Mouse (Mus musculus) lung, embryonic 14.5 days (tissue): ENCODE measurements around the gene Slc13a1. TPM values are rescaled to one million over a fixed set of nuclear protein-coding genes. Genes with fewer than 3 reads are reported as not detected.

ENCODE experiments used
- ATAC-seq: fragments of 200-750 bp; cut with Nextera tagmentation; 2 replicates; pipeline ENCODE4 v1.8.0; 2017; ENCODE audit warnings: mild to moderate bottlenecking, moderate TSS enrichment, moderate library complexity; ENCODE audit not compliant: insufficient read depth
- DNase-seq: peaks from one replicate; pipeline ENCODE4 v3.0.0-alpha.2; 2015
- H3K27ac ChIP-seq: fragments of 300-500 bp; sonication (generic); 2 replicates; pipeline ENCODE4 v1.5.1; 2014; ENCODE audit warnings: low read depth, mild to moderate bottlenecking, moderate library complexity
- H3K27me3 ChIP-seq: fragments of 300-500 bp; sonication (generic); 2 replicates; pipeline ENCODE4 v1.6.1; 2014; ENCODE audit warnings: low read length, control low read depth; ENCODE audit not compliant: insufficient read depth
- H3K36me3 ChIP-seq: fragments of 300-500 bp; sonication (generic); 2 replicates; pipeline ENCODE4 v1.6.1; 2014; ENCODE audit warnings: control low read depth; ENCODE audit not compliant: insufficient read depth
- H3K4me1 ChIP-seq: fragments of 300-500 bp; sonication (generic); 2 replicates; pipeline ENCODE4 v1.6.1; 2014; ENCODE audit warnings: antibody characterized with exemption, control low read depth; ENCODE audit not compliant: insufficient read depth
- H3K4me2 ChIP-seq: fragments of 300-500 bp; sonication (generic); 2 replicates; pipeline ENCODE4 v1.6.1; 2014; ENCODE audit warnings: mild to moderate bottlenecking
- H3K4me3 ChIP-seq: fragments of 300-500 bp; sonication (generic); 2 replicates; pipeline ENCODE4 v1.5.1; 2014; ENCODE audit warnings: low read depth, low read length
- H3K9ac ChIP-seq: fragments of 300-500 bp; sonication (generic); 2 replicates; pipeline ENCODE4 v1.6.1; 2014
- H3K9me3 ChIP-seq: fragments of 300-500 bp; sonication (generic); 2 replicates; pipeline ENCODE4 v1.6.1; 2016; ENCODE audit warnings: low read depth, low read length, control low read depth
- CTCF ChIP-seq: IDR thresholded peaks from 2 replicates; pipeline ENCODE4 v1.5.1; 2016; ENCODE audit warnings: antibody characterized with exemption, low read depth
- WGBS: fragments of 180-500 bp; shearing (Covaris S2); extraction: QIAGEN DNeasy Blood & Tissue Kit; methylation state at CpG from one replicate; pipeline ENCODE4 v1.1.7; 2014; 5-methylcytosine and 5-hydroxymethylcytosine counted together
- polyA plus RNA-seq: library from polyadenylated mRNA; unstranded; fragments of >200 nt; fragmentation: Nextera tagmentation; extraction: Ambion mirVana; gene quantifications from 2 replicates; pipeline ENCODE4 v1.2.1, GENCODE M21; 2014

Slc13a1 gene
- polyA plus RNA-seq, 1 experiment from 2014 or later = not detected

DNA sequence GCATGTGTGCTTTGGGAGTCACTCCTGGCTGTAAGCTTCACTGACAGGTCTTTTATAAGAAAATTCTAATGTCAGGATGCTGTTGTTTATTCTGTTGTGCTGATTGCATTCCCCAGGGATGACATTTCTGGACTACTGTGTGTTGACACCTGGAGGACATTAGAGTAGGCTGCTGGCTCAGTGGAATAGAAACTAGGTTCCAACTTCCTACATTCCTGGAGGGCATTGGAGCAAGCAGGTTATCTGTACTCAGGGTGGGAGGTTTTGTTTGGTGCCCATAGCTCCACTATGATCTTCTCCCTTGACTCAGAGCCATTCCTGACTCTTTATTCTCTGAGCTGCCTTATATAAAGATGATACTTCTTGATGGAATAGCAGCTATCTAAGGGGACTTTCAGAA lies 45.3 kb downstream of the Slc13a1 start:
- no peak for ATAC-seq
- H3K4me2 ChIP-seq = no peak overlapping the region

DNA sequence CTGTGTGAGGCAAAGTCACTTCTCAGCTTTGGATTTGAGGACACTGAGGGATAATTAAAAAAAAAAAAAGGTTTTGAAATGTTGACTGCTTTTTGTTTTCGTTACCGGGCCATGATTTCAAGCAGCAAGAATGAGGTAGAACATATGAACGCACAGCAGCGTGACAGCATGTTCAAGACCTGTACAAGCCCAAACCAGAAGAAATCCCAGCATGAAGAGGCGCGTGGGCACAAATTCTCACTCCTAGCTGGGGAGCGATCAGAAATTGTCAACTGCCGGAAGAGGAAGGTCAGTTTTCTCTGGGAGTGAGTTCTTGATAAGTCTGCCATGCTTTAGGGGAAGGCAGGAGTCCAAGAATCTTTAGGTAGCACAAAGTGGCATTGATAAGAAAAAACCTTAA lies 56.3 kb downstream of the Slc13a1 start:
- Histone ChIP-seq H3K9me3 (no peaks in the 10 kb centered on the region), H3K27me3 (no peaks in the 10 kb centered on the region), H3K4me2 (no peak overlapping the region), H3K4me1 (no peaks in the 10 kb centered on the region), H3K36me3 (no peaks in the 10 kb centered on the region), H3K9ac (no peak overlapping the region), H3K4me3 (no peak overlapping the region), H3K27ac (no peak overlapping the region)
- 88% methylated on average over 8 of the region's 8 CpGs for WGBS
- no peak for DNase-seq
- no peak for ATAC-seq
- no peak for TF ChIP-seq CTCF

More for the DNA sequence above, 45.3 kb downstream of the Slc13a1 start:
- Histone ChIP-seq H3K9ac (no peak overlapping the region), H3K4me3 (no peak overlapping the region), H3K27ac (no peak overlapping the region), H3K27me3 (no peaks in the 10 kb centered on the region), H3K36me3 (no peaks in the 10 kb centered on the region), H3K9me3 (no peaks in the 10 kb centered on the region), H3K4me1 (no peaks in the 10 kb centered on the region)
- TF ChIP-seq CTCF = no peak
- no peak for DNase-seq

DNA sequence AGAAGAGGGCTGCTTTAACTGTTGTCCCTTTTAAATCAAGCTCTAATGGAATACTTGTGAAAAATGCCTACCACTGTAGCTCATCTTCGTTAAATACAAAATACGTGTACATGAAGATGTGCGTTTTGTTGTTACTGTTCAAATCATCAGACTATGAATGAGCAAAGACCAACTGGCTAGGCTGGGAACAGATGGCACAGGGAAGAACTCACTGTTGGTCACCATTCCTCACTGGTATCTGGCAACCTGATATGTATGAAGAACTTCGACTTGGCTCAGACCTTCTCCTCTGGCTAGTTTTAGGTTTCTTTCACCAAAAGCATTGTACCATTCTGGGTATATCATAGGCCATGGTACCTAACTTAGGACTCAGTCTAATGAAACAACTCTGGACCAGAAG lies 59.4 kb downstream of the Slc13a1 start:
- no peaks in the 10 kb centered on the region for H3K36me3 ChIP-seq
- H3K4me2 ChIP-seq = no peak overlapping the region
- 93% methylated on average over 4 of the region's 4 CpGs for WGBS
- H3K4me3 ChIP-seq = no peak overlapping the region
- no peak for TF ChIP-seq CTCF
- no peak for DNase-seq
- H3K4me1 ChIP-seq = no peaks in the 10 kb centered on the region
- H3K9me3 ChIP-seq = no peaks in the 10 kb centered on the region
- no peak for ATAC-seq
- H3K27me3 ChIP-seq = no peaks in the 10 kb centered on the region
- H3K27ac ChIP-seq = no peak overlapping the region
- H3K9ac ChIP-seq = no peak overlapping the region

DNA sequence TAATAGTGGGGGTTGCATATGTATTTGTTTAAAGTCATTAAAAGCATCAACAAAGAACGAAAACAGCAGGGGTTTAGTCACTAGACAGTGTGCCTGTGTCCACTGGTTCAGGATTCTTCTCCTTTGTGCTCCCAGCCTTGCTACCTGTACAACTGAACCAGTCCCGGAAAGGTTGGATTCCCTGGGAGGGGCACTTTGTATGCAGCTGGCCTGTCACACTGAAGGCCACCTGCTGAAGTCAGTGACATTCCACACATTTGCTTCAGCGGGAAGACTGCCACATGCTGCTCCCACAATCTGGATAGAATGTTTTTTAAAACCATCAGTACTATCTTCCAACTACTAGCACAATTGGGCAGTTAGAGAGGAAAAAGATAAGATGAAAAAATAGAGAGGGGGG lies 61.7 kb downstream of the Slc13a1 start:
- Histone ChIP-seq H3K36me3 (no peaks in the 10 kb centered on the region), H3K27ac (no peak overlapping the region), H3K9me3 (no peaks in the 10 kb centered on the region), H3K4me1 (no peaks in the 10 kb centered on the region), H3K27me3 (no peaks in the 10 kb centered on the region), H3K9ac (no peak overlapping the region), H3K4me3 (no peak overlapping the region), H3K4me2 (no peak overlapping the region)
- no peak for TF ChIP-seq CTCF
- DNase-seq (no peak), ATAC-seq (no peak)
- WGBS = 47% methylated on average over 3 of the region's 3 CpGs

DNA sequence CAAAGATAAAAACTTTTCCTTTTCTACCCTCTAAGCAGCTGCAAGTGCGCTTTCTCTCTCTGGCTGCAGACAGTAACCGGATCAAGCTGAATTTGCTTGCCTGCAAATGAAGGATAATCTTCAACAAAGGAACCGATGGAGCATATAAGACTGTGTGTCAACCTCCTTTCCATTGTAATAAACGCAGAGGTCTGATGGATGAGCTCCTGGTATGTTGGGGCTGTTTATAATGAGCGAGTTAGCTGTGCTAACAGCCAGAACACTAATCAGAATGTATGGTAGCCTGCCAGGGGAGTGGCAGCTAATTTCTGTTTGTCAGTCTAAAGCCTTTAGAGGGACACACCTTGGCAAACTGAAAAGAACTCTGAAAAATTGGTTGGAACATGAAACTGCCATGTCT lies 62.2 kb downstream of the Slc13a1 start:
- H3K36me3 ChIP-seq = no peaks in the 10 kb centered on the region
- H3K9ac ChIP-seq = no peak overlapping the region
- no peaks in the 10 kb centered on the region for H3K4me1 ChIP-seq
- no peak overlapping the region for H3K4me3 ChIP-seq
- WGBS = 60% methylated on average over 5 of the region's 5 CpGs
- no peak for TF ChIP-seq CTCF
- DNase-seq = no peak
- no peaks in the 10 kb centered on the region for H3K9me3 ChIP-seq
- ATAC-seq = no peak
- H3K27me3 ChIP-seq = no peaks in the 10 kb centered on the region
- no peak overlapping the region for H3K27ac ChIP-seq
- H3K4me2 ChIP-seq = no peak overlapping the region

DNA sequence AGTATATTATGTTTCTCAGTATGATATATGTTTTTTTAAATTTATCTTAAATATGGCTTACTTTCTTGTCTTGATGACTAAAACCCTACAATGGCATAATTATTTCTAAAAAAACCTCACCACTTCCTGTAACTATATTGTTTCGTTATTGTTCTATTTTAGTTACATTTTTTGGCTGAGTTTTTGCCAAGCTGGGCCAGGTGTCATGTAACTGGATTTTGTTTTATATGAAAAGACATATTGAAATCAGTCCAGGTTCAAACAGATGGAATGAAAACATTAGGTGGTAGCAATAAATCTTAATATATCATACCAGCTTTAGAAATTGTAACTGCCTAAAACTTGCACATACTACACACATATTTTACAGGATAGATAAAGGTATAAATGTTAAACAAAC lies 66.6 kb downstream of the Slc13a1 start:
- 72% methylated on average over 1 of the region's 1 CpGs for WGBS
- no peak overlapping the region for H3K9ac ChIP-seq
- H3K36me3 ChIP-seq = no peaks in the 10 kb centered on the region
- no peak overlapping the region for H3K4me2 ChIP-seq
- TF ChIP-seq CTCF = no peak
- H3K4me1 ChIP-seq = no peaks in the 10 kb centered on the region
- no peak overlapping the region for H3K4me3 ChIP-seq
- H3K27ac ChIP-seq = no peak overlapping the region
- no peaks in the 10 kb centered on the region for H3K27me3 ChIP-seq
- no peak for ATAC-seq
- DNase-seq = no peak
- no peaks in the 10 kb centered on the region for H3K9me3 ChIP-seq

DNA sequence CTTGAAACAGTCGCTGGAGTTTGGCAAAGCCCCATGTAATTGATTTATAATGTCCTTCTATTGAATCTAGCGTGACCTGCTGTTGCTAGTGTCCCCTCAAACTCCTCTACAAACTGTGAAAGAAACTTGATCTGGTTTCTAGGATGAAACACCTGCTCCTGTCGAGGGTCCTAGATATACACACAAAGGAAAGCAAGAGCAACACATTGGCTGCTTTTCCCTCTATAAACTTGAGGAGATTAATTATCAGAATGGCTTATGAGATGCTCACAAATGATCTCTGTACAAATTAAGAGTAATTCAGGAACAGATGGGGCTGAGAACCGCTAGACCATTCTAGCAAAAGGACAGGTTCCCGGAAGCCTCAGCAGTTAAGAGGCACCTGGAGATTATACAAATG lies 67.2 kb downstream of the Slc13a1 start:
- no peak for DNase-seq

DNA sequence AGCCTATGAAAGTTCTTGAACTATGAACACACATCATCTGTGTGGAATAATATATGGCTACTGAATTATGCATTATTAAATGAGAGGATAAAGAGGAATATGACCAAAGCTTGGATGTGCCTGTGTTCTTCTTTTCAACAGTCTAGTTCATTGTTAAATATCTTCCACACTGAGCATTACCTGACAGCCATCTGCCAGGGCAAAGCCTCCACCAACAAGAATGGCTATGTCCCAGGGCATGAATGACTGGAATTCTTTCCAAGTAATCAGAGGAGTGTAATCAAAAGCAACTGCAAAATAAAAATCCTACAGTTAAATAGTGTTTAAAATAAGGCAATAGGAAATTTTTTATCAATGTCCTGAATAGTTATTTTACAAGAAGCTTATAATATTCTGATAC lies 70.5 kb downstream of the Slc13a1 start:
- no peak for TF ChIP-seq CTCF
- Histone ChIP-seq H3K36me3 (no peaks in the 10 kb centered on the region), H3K4me3 (no peak overlapping the region), H3K27me3 (no peaks in the 10 kb centered on the region), H3K9ac (no peak overlapping the region), H3K4me2 (no peak overlapping the region), H3K27ac (no peak overlapping the region), H3K9me3 (no peaks in the 10 kb centered on the region), H3K4me1 (no peaks in the 10 kb centered on the region)
- DNase-seq (no peak), ATAC-seq (no peak)

More for the DNA sequence above, 67.2 kb downstream of the Slc13a1 start:
- no peak overlapping the region for H3K4me2 ChIP-seq
- H3K27me3 ChIP-seq = no peaks in the 10 kb centered on the region
- H3K9me3 ChIP-seq = no peaks in the 10 kb centered on the region
- TF ChIP-seq CTCF = no peak
- no peak overlapping the region for H3K4me3 ChIP-seq
- H3K4me1 ChIP-seq = no peaks in the 10 kb centered on the region
- H3K36me3 ChIP-seq = no peaks in the 10 kb centered on the region
- no peak overlapping the region for H3K9ac ChIP-seq
- no peak overlapping the region for H3K27ac ChIP-seq
- 57% methylated on average over 5 of the region's 5 CpGs for WGBS
- ATAC-seq = no peak
